Mouse (Mus musculus): ENCODE results near the gene Pycard. TPM values are rescaled to one million over a fixed set of nuclear protein-coding genes. Genes with fewer than 3 reads are reported as not detected.
"Not testable (repeated sequence)": the region's sequence is repeated elsewhere in the genome, so short reads cannot be mapped to it uniquely, and the experiment has no call there.

Gene Pycard
- total RNA-seq, 2 experiments from 2014 or later, result 2.3 to 4.0 TPM

DNA sequence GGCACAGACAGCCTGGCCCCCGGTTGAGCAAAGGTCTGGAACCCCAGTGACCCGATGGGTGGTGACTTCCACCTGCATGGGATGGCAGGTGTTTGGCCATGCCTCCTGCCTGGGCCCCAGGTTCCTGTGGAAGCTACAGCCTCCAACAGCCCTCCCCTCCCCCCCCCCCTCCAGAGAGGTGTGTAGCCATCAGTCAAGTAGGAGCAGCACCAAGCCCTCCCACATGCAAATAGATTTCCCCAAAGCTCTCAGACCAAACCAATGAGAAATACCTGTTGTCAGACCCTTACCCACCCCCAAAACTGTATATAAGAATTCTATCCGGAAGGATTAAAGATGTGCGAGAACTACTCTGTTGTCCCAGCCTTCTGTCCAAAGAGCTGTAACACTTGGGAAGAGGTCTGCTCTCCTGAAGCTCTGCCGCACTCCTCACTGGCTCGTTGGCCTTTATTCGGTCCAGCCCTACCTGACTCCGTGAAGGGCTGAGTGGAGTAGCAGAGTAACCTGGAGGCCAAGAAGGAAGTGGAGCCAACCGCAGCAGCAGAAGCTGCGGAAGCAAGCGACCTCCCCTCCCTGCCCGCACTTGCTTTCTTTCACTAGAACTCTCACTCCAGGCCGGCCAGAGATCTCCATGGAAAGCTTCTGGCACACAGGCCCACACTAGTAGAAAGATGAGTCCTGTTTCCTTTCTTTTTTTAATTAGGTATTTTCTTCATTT, 40.6 kb downstream of the Pycard start:
- DNase-seq (ENCODE audit: low spot score in 2 of 2), result no peak
- intact Hi-C loops (cut with DNase I), result no loop called here

GRCm38 (mm10) chr7:127946470-127947023, 47.1 kb downstream of the Pycard start, which contains the start of gene Prss36:
TSS of gene Prss36 (minus strand) at chr7:127946725.
- intact Hi-C loops (cut with DNase I), result no loop called here
- DNase-seq (ENCODE audit: low spot score in 2 of 2), result no peak

DNA sequence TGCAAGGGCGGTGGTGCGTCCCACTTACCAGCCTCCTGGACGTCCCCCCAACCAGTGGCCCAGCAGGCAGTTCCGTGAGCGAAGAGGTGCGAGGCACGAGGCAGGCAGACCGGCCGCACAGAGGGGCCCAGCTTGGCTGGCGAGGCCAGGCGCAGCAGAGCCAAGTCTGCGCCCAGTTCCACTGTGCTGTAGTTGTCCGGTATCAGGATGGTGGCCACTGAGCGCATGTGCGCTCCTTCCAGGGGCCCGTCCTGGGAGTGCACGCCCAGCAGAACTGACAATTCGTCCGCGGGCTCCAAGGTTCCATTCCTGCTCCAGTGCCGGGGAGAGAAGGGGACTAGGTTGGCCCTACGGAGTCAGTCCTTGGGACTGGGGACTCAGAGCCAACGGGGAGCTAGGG, 49.1 kb downstream of the Pycard start:
- intact Hi-C loops (cut with DNase I), result no loop called here
- no peak for DNase-seq (ENCODE audit: low spot score in 2 of 2)

- intact Hi-C loops (cut with DNase I); DNase-seq (ENCODE audit: low spot score in 2 of 2): not testable (repeated sequence)
Measured at GRCm38 (mm10) chr7:127942097-127942496, 51.6 kb downstream of the Pycard start.

Other genes with a start within 250 kb of the Pycard start
- gene Fbxl19, start 249.3 kb downstream of the Pycard start, total RNA-seq (2021), result 10 to 100 TPM; 81.3 to 88.2 TPM
- 10 to 100 TPM; 23.1 to 23.7 TPM for gene Orai3, start 224.1 kb downstream of the Pycard start, total RNA-seq (2021)
- 10 to 100 TPM; 42.3 to 43.4 TPM for gene Setd1a, start 217.2 kb downstream of the Pycard start, total RNA-seq (2021)
- gene Gm49388, start 208.3 kb downstream of the Pycard start, total RNA-seq (2021), result 1 to 10 TPM; 3.5 to 4.5 TPM
- gene Hsd3b7, start 193.3 kb downstream of the Pycard start, total RNA-seq (2021), result 1 to 10 TPM; 3.6 to 6.8 TPM
- 10 to 100 TPM; 70.5 to 76.0 TPM for gene Stx4a, start 169.6 kb downstream of the Pycard start, total RNA-seq (2021)
- gene Stx1b, start 169.3 kb downstream of the Pycard start, total RNA-seq (2021), result 100 to 1,000 TPM; 437 to 445 TPM
- 10 to 100 TPM; 28.1 to 30.4 TPM for gene Zfp646, start 117.6 kb downstream of the Pycard start, total RNA-seq (2021)
- gene Zfp668, start 117.0 kb downstream of the Pycard start, total RNA-seq (2021), result 10 to 100 TPM; 20.6 to 20.7 TPM
- gene Prss53, start 102.9 kb downstream of the Pycard start, total RNA-seq (2021), result 1 to 10 TPM; 1.7 to 1.9 TPM
- not detected for gene Gm21974, start 98.4 kb downstream of the Pycard start, total RNA-seq (2021)
- gene Vkorc1, start 98.2 kb downstream of the Pycard start, total RNA-seq (2021), result 10 to 100 TPM; 22.9 to 26.0 TPM
- 10 to 100 TPM; 33.7 to 37.6 TPM for gene Bckdk, start 89.8 kb downstream of the Pycard start, total RNA-seq (2021)
- gene Kat8, start 81.4 kb downstream of the Pycard start, total RNA-seq (2021), result 10 to 100 TPM; 28.6 to 28.7 TPM
- gene Prss8, start 63.8 kb downstream of the Pycard start, total RNA-seq (2021), result under 1 TPM in 1 of 2 experiments, not detected in 1; 0.64 TPM
- gene Prss36, start 47.1 kb downstream of the Pycard start, total RNA-seq (2021), result 1 to 10 TPM; 8.0 to 9.3 TPM
- gene Fus, start 26.4 kb downstream of the Pycard start, total RNA-seq (2021), result 100 to 1,000 TPM; 270 to 316 TPM
- 1 to 10 TPM; 1.1 to 1.5 TPM for gene Trim72, start 10.1 kb upstream of the Pycard start, total RNA-seq (2021)
- 10 to 100 TPM; 10.8 to 11.2 TPM for gene Itgam, start 68.8 kb upstream of the Pycard start, total RNA-seq (2021)
- gene Gm49368, start 68.8 kb upstream of the Pycard start, total RNA-seq (2021), result not detected
- gene Itgax, start 135.7 kb upstream of the Pycard start, total RNA-seq (2021), result under 1 TPM in 1 of 2 experiments, not detected in 1; 0.23 TPM
- under 1 TPM in 1 of 2 experiments, not detected in 1; 0.62 TPM for gene Itgad, start 160.5 kb upstream of the Pycard start, total RNA-seq (2021)
- gene Cox6a2, start 212.5 kb upstream of the Pycard start, total RNA-seq (2021), result 10 to 100 TPM in 1 of 2 experiments, 1 to 10 TPM in 1; 8.2 to 11.2 TPM
- gene Armc5, start 243.5 kb upstream of the Pycard start, total RNA-seq (2021), result 10 to 100 TPM; 13.0 to 13.4 TPM
- gene 9130023H24Rik, start 244.2 kb upstream of the Pycard start, total RNA-seq (2021), result 1 to 10 TPM; 3.3 to 3.9 TPM

Data from left cerebral cortex, postnatal 25 days (tissue).